In genomic region chr10:121569001-121569589, GRCm38 (mm10) we compare ENCODE assay signal across 8 mouse cellular contexts. TPM values are rescaled to one million over a fixed set of nuclear protein-coding genes. Genes with fewer than 3 reads are reported as not detected.
DNase-seq lines count a peak whose midpoint lies in the region; ATAC-seq lines count a peak whose summit lies in the region.

No protein-coding gene starts in this region.

- H3K9ac ChIP-seq in heart, embryonic 13.5 days, result peak overlapping the region; percentile 53
- H3K9ac ChIP-seq in embryonic facial prominence, embryonic 12.5 days, result 0 out of 2 replicates have a peak overlapping the region, but pooled peaks have one; percentile 1
- H3K9ac ChIP-seq in limb, embryonic 12.5 days (replicated peaks), result no peak overlapping the region
- 0 out of 2 replicates have a peak overlapping the region, but pooled peaks have one; percentile 23 for H3K9ac ChIP-seq in neural tube, embryonic 15.5 days (replicated peaks)

- H3K27ac ChIP-seq in heart, embryonic 13.5 days (replicated peaks), result peak overlapping the region; percentile 73
- 0 out of 2 replicates have a peak overlapping the region, but pooled peaks have one; percentile 4 for H3K27ac ChIP-seq in embryonic facial prominence, embryonic 12.5 days
- 0 out of 2 replicates have a peak overlapping the region, but pooled peaks have one; percentile 41 for H3K27ac ChIP-seq in limb, embryonic 12.5 days
- H3K27ac ChIP-seq in neural tube, embryonic 15.5 days (replicated peaks), result peak overlapping the region; percentile 66

- H3K4me1 ChIP-seq in heart, embryonic 13.5 days, result peaks cover 21% of the 10 kb centered on the region
- H3K4me1 ChIP-seq in embryonic facial prominence, embryonic 12.5 days, result 0 out of 2 replicates have a peak, but pooled peaks cover 5% of the 10 kb centered on the region
- H3K4me1 ChIP-seq in limb, embryonic 12.5 days (replicated peaks), result no peaks in the 10 kb centered on the region
- peaks cover 11% of the 10 kb centered on the region for H3K4me1 ChIP-seq in neural tube, embryonic 15.5 days

- no peaks in the 10 kb centered on the region for H3K27me3 ChIP-seq in heart, embryonic 13.5 days (replicated peaks)
- H3K27me3 ChIP-seq in embryonic facial prominence, embryonic 12.5 days, result no peaks in the 10 kb centered on the region
- H3K27me3 ChIP-seq in limb, embryonic 12.5 days, result no peaks in the 10 kb centered on the region
- no peaks in the 10 kb centered on the region for H3K27me3 ChIP-seq in neural tube, embryonic 15.5 days (replicated peaks)

- DNase-seq in heart, adult 9 months (ENCODE audit: low spot score in 2 of 2), result no peak
- DNase-seq in left cerebral cortex, adult 18-20 months (ENCODE audit: low spot score in 2 of 2), result no peak
- DNase-seq in ovary, postnatal 14 days (ENCODE audit: low spot score), result no peak
- no peak for DNase-seq in layer of hippocampus, adult 18-20 months (ENCODE audit: low spot score in 2 of 2)

- H3K36me3 ChIP-seq in heart, embryonic 13.5 days, result peaks cover 66% of the 10 kb centered on the region
- H3K36me3 ChIP-seq in embryonic facial prominence, embryonic 12.5 days, result peaks cover 47% of the 10 kb centered on the region
- H3K36me3 ChIP-seq in limb, embryonic 12.5 days, result peaks cover 68% of the 10 kb centered on the region
- peaks cover 42% of the 10 kb centered on the region for H3K36me3 ChIP-seq in neural tube, embryonic 15.5 days

- ATAC-seq in heart, embryonic 13.5 days (ENCODE audit: extremely low read depth, insufficient number of reproducible peaks, low FRiP score, low TSS enrichment), result peak; percentile 95
- peak; percentile 72; the same call in 1 of the 2 replicates for ATAC-seq in embryonic facial prominence, embryonic 12.5 days (ENCODE audit: insufficient number of reproducible peaks, insufficient read depth, low FRiP score, low TSS enrichment)
- peak; percentile 52; the same call in 1 of the 2 replicates for ATAC-seq in limb, embryonic 12.5 days (ENCODE audit: insufficient number of reproducible peaks, insufficient read depth, low FRiP score, low TSS enrichment, low read depth)
- peak; percentile 83 for ATAC-seq in neural tube, embryonic 15.5 days (ENCODE audit: low FRiP score)

- peak overlapping the region; percentile 37 for H3K4me3 ChIP-seq in heart, embryonic 13.5 days
- H3K4me3 ChIP-seq in embryonic facial prominence, embryonic 12.5 days, result no peak overlapping the region
- no peak overlapping the region for H3K4me3 ChIP-seq in limb, embryonic 12.5 days (replicated peaks)
- 0 out of 2 replicates have a peak overlapping the region, but pooled peaks have one; percentile 8 for H3K4me3 ChIP-seq in neural tube, embryonic 15.5 days (replicated peaks)

- no peaks in the 10 kb centered on the region for H3K9me3 ChIP-seq in heart, embryonic 13.5 days
- no peaks in the 10 kb centered on the region for H3K9me3 ChIP-seq in embryonic facial prominence, embryonic 12.5 days
- no peaks in the 10 kb centered on the region for H3K9me3 ChIP-seq in limb, embryonic 12.5 days
- H3K9me3 ChIP-seq in neural tube, embryonic 15.5 days (replicated peaks), result no peaks in the 10 kb centered on the region

- 9% methylated on average over 23 of the region's 23 CpGs for WGBS in heart, embryonic 13.5 days
- WGBS in embryonic facial prominence, embryonic 12.5 days, result 12% methylated on average over 23 of the region's 23 CpGs
- 18% methylated on average over 23 of the region's 23 CpGs for WGBS in limb, embryonic 12.5 days
- WGBS in neural tube, embryonic 15.5 days, result 20% methylated on average over 23 of the region's 23 CpGs

- H3K4me2 ChIP-seq in heart, embryonic 13.5 days, result peak overlapping the region; percentile 62
- H3K4me2 ChIP-seq in embryonic facial prominence, embryonic 12.5 days (replicated peaks), result peak overlapping the region; percentile 37
- peak overlapping the region; percentile 23; the same call in 1 of the 2 replicates for H3K4me2 ChIP-seq in limb, embryonic 12.5 days
- H3K4me2 ChIP-seq in neural tube, embryonic 15.5 days, result peak overlapping the region; percentile 48

RNA-seq across cellular contexts. Expression of gene Tbk1, which starts 17.5 kb away (rescaled TPM):
- 20.6 and 21.8 TPM in 2 replicates for polyA plus RNA-seq in heart, embryonic 13.5 days (2015; fragmentation: Nextera tagmentation; extraction: Ambion mirVana)
- polyA plus RNA-seq in embryonic facial prominence, embryonic 12.5 days (2016; fragmentation: Nextera tagmentation; extraction: Ambion mirVana), result 33.8 and 34.4 TPM in 2 replicates
- polyA plus RNA-seq in limb, embryonic 12.5 days (2016; fragmentation: Nextera tagmentation; extraction: Ambion mirVana), result 33.7 and 34.4 TPM in 2 replicates
- polyA plus RNA-seq in neural tube, embryonic 15.5 days (2015; fragmentation: Nextera tagmentation; extraction: Ambion mirVana), result 28.2 and 29.3 TPM in 2 replicates
- total RNA-seq in left cerebral cortex, adult 18-20 months (2021), result 10 to 100 TPM; 49.1 to 50.3 TPM
- total RNA-seq in layer of hippocampus, adult 18-20 months (2021), result 10 to 100 TPM; 52.9 to 56.9 TPM

RNA-seq across cellular contexts. Expression of gene Xpot, which starts 57.0 kb away (rescaled TPM):
- polyA plus RNA-seq in heart, embryonic 13.5 days (2015; fragmentation: Nextera tagmentation; extraction: Ambion mirVana), result 25.9 and 27.9 TPM in 2 replicates
- 49.6 and 59.5 TPM in 2 replicates for polyA plus RNA-seq in embryonic facial prominence, embryonic 12.5 days (2016; fragmentation: Nextera tagmentation; extraction: Ambion mirVana)
- 59.3 and 65.0 TPM in 2 replicates for polyA plus RNA-seq in limb, embryonic 12.5 days (2016; fragmentation: Nextera tagmentation; extraction: Ambion mirVana)
- polyA plus RNA-seq in neural tube, embryonic 15.5 days (2015; fragmentation: Nextera tagmentation; extraction: Ambion mirVana), result 25.6 and 28.7 TPM in 2 replicates
- 10 to 100 TPM; 71.8 to 74.6 TPM for total RNA-seq in left cerebral cortex, adult 18-20 months (2021)
- 10 to 100 TPM; 71.1 to 72.8 TPM for total RNA-seq in layer of hippocampus, adult 18-20 months (2021)

Comparison
In these comparisons a context has a peak if more than half of its experiments do, and no peak if none do; other contexts are left out.
1. H3K27ac ChIP-seq: peak in every context shown above with its lines; median percentile 73 in heart, embryonic 13.5 days; 66 in neural tube, embryonic 15.5 days; 41 in limb, embryonic 12.5 days; 4 in embryonic facial prominence, embryonic 12.5 days.
2. H3K4me3 ChIP-seq: peak in heart, embryonic 13.5 days (single experiment) and neural tube, embryonic 15.5 days (single experiment); none in embryonic facial prominence, embryonic 12.5 days (single experiment) and limb, embryonic 12.5 days (single experiment).
3. Peak in every context shown above with its lines, with median percentiles within 50 percentile points of each other: ATAC-seq and H3K4me2 ChIP-seq.